Mouse (Mus musculus) stomach, postnatal 0 days (tissue): ENCODE results near the gene Clec2d. TPM values are rescaled to one million over a fixed set of nuclear protein-coding genes. Genes with fewer than 3 reads are reported as not detected.

ENCODE experiments used
- ATAC-seq: fragments of 200-750 bp; cut with Nextera tagmentation; 2 replicates; pipeline ENCODE4 v1.8.0; 2017; ENCODE audit not compliant: low FRiP score, low TSS enrichment
- DNase-seq: peaks from one replicate; pipeline ENCODE4 v3.0.0-alpha.2; 2016; ENCODE audit warnings: low spot score
- H3K27ac ChIP-seq: fragments of 300-500 bp; sonication (generic); replicated peaks from 2 replicates; pipeline ENCODE4 v1.5.1; 2014; ENCODE audit warnings: mild to moderate bottlenecking, control low read depth
- H3K27me3 ChIP-seq: fragments of 300-500 bp; sonication (generic); 2 replicates; pipeline ENCODE4 v1.6.1; 2014; ENCODE audit warnings: low read length; ENCODE audit not compliant: control insufficient read depth, insufficient read depth
- H3K36me3 ChIP-seq: fragments of 300-500 bp; sonication (generic); 2 replicates; pipeline ENCODE4 v1.6.1; 2014; ENCODE audit warnings: low read length, mixed read lengths; ENCODE audit not compliant: control insufficient read depth, insufficient read depth
- H3K4me1 ChIP-seq: fragments of 300-500 bp; sonication (generic); replicated peaks from 2 replicates; pipeline ENCODE4 v1.6.1; 2014; ENCODE audit warnings: antibody characterized with exemption; ENCODE audit not compliant: control insufficient read depth, insufficient read depth
- H3K4me2 ChIP-seq: fragments of 300-500 bp; sonication (generic); replicated peaks from 2 replicates; pipeline ENCODE4 v1.6.1; 2014; ENCODE audit warnings: low read depth, mild to moderate bottlenecking, control low read depth, moderate library complexity
- H3K4me3 ChIP-seq: fragments of 300-500 bp; sonication (generic); 2 replicates; pipeline ENCODE4 v1.5.1; 2014; ENCODE audit warnings: low read depth, low read length, control low read depth
- H3K9ac ChIP-seq: fragments of 300-500 bp; sonication (generic); 2 replicates; pipeline ENCODE4 v1.6.1; 2014; ENCODE audit warnings: mild to moderate bottlenecking, low read length, control low read depth, mixed read lengths
- H3K9me3 ChIP-seq: fragments of 300-500 bp; sonication (generic); 2 replicates; pipeline ENCODE4 v1.6.1; 2016; ENCODE audit warnings: low read length; ENCODE audit not compliant: control insufficient read depth
- CTCF ChIP-seq: IDR thresholded peaks from 2 replicates; pipeline ENCODE4 v1.5.1; 2016; ENCODE audit warnings: antibody characterized with exemption, low read depth, mild to moderate bottlenecking, moderate library complexity
- EP300 ChIP-seq: optimal IDR thresholded peaks from 2 replicates; pipeline ENCODE3; 2016; ENCODE audit warnings: antibody characterized with exemption
- whole genome bisulfite sequencing: fragments of 180-500 bp; shearing (Covaris S2); extraction: QIAGEN DNeasy Blood & Tissue Kit; methylation state at CpG from one replicate; pipeline ENCODE4 v1.1.7; 2014; 5-methylcytosine and 5-hydroxymethylcytosine counted together
- polyA plus RNA-seq: library from polyadenylated mRNA; unstranded; fragments of >200 nt; fragmentation: Nextera tagmentation; extraction: Ambion mirVana; gene quantifications from 2 replicates; pipeline ENCODE4 v1.2.1, GENCODE M21; 2015

Clec2d gene
- polyA plus RNA-seq, 1 experiment from 2014 or later = 0.42 TPM

GRCm38 (mm10) chr6:129202306-129202705 lies 21.9 kb downstream of the Clec2d start:
- Histone ChIP-seq H3K4me2 (no peak overlapping the region), H3K27ac (no peak overlapping the region), H3K36me3 (no peaks in the 10 kb centered on the region), H3K9ac (no peak overlapping the region), H3K4me1 (no peaks in the 10 kb centered on the region), H3K4me3 (no peak overlapping the region), H3K9me3 (no peaks in the 10 kb centered on the region), H3K27me3 (no peaks in the 10 kb centered on the region)
- 93% methylated on average over 1 of the region's 1 CpGs for WGBS
- no peak for TF ChIP-seq CTCF
- TF ChIP-seq EP300 = no peak
- DNase-seq (no peak), ATAC-seq (no peak)

DNA sequence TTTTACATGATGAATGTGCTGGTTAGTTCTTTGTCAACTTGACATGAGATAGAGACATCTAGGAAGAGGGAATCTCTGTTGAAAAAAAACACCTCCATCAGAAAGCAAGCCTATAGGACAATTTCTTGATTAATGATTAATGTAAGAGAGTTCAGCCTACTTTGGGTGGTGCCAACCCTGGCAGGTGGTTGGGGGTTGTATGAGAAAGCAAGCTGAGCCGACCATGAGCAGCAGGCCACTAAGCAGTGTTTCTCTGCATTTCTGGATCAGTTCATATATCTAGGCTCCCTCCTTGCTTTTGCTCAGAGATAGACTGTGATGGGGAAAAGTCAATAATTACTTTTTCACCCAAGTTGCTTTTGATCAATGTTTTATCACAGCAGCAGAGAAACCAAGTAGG lies 23.9 kb downstream of the Clec2d start:
- Histone ChIP-seq H3K27me3 (no peaks in the 10 kb centered on the region), H3K4me1 (no peaks in the 10 kb centered on the region), H3K4me2 (no peak overlapping the region), H3K9ac (no peak overlapping the region), H3K27ac (no peak overlapping the region), H3K9me3 (no peaks in the 10 kb centered on the region), H3K4me3 (no peak overlapping the region), H3K36me3 (no peaks in the 10 kb centered on the region)
- DNase-seq (no peak), ATAC-seq (no peak)
- WGBS = 36% methylated on average over 1 of the region's 1 CpGs
- TF ChIP-seq CTCF (no peak), EP300 (no peak)

GRCm38 (mm10) chr6:129204838-129205237 lies 24.4 kb downstream of the Clec2d start:
- Histone ChIP-seq H3K4me2 (no peak overlapping the region), H3K9ac (no peak overlapping the region), H3K9me3 (no peaks in the 10 kb centered on the region), H3K27me3 (no peaks in the 10 kb centered on the region), H3K36me3 (no peaks in the 10 kb centered on the region), H3K4me3 (no peak overlapping the region), H3K4me1 (no peaks in the 10 kb centered on the region), H3K27ac (no peak overlapping the region)
- ATAC-seq = no peak
- TF ChIP-seq CTCF (no peak), EP300 (no peak)
- DNase-seq = no peak
- WGBS = 73% methylated on average over 3 of the region's 3 CpGs

DNA sequence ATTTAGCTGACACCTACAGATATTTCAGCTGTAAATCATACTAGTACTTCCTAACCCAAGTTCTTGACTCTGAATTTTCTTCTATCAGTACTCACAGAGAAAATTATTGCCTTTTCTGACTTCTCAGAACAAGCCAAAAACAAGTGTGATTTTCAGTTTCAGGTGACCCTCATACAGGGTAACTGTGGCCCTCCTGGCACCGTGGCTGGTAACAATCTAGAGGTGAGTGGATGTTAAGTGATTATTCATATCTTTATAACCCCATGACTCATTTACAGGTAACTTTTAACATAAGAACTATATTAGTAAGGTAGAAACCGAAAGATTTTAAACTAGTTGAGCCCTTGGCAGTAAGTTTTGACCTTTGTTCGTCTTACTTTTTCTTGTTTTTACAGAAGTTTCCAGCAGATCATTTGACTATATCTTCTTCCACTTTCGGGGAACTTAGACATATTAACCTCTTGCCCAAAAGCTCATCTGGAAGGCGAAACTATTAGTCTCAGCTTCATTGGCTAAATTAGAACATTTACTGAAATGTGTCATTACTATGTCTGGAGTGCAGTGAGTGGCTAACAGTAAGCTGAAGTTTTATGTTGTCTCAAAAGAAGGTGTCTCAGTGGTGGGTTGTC lies 28.6 kb downstream of the Clec2d start:
- no peaks in the 10 kb centered on the region for H3K27me3 ChIP-seq
- H3K4me1 ChIP-seq = no peaks in the 10 kb centered on the region
- no peaks in the 10 kb centered on the region for H3K9me3 ChIP-seq
- no peak overlapping the region for H3K4me3 ChIP-seq
- no peak for ATAC-seq
- H3K9ac ChIP-seq = no peak overlapping the region
- WGBS = 87% methylated on average over 5 of the region's 5 CpGs
- no peak for DNase-seq
- H3K36me3 ChIP-seq = no peaks in the 10 kb centered on the region
- TF ChIP-seq EP300 (no peak), CTCF (no peak)
- no peak overlapping the region for H3K4me2 ChIP-seq
- no peak overlapping the region for H3K27ac ChIP-seq

GRCm38 (mm10) chr6:129209785-129210446 lies 29.5 kb downstream of the Clec2d start:
- H3K36me3 ChIP-seq = no peaks in the 10 kb centered on the region
- DNase-seq = no peak
- H3K9ac ChIP-seq = no peak overlapping the region
- no peak overlapping the region for H3K27ac ChIP-seq
- H3K4me1 ChIP-seq = no peaks in the 10 kb centered on the region
- no peak overlapping the region for H3K4me3 ChIP-seq
- ATAC-seq = no peak
- H3K27me3 ChIP-seq = no peaks in the 10 kb centered on the region
- WGBS = 87% methylated on average over 1 of the region's 1 CpGs
- no peaks in the 10 kb centered on the region for H3K9me3 ChIP-seq
- no peak overlapping the region for H3K4me2 ChIP-seq
- TF ChIP-seq EP300 (no peak), CTCF (no peak)

DNA sequence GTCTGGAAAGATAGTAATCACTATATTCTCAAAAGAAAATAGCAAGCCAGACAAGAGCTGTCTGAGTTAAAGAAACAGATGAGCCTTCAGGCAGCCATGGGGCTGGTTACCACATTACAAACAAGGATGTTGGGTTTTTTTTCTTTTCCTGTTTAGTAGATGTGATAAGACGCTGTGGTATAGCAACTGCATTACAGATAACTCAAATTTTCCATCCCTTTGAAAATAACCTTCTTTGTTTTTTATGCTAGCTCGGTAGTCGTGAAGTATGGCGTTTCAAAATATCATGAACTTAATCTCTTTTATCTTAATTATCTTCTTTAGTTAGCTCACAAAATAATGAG lies 30.0 kb downstream of the Clec2d start:
- DNase-seq (no peak), ATAC-seq (no peak)
- no peaks in the 10 kb centered on the region for H3K4me1 ChIP-seq
- no peak for TF ChIP-seq CTCF
- TF ChIP-seq EP300 = no peak
- H3K27me3 ChIP-seq = no peaks in the 10 kb centered on the region
- no peak overlapping the region for H3K9ac ChIP-seq
- H3K4me2 ChIP-seq = no peak overlapping the region
- H3K4me3 ChIP-seq = no peak overlapping the region
- WGBS = 88% methylated on average over 4 of the region's 4 CpGs
- no peaks in the 10 kb centered on the region for H3K36me3 ChIP-seq
- no peak overlapping the region for H3K27ac ChIP-seq
- no peaks in the 10 kb centered on the region for H3K9me3 ChIP-seq
